Mouse (Mus musculus): ENCODE data around the gene Slc1a7.

Gene Slc1a7

GRCm38 (mm10) chr4:108045136-108046107 is 77.3 kb downstream of the Slc1a7 start:
- DNase-seq (ENCODE audit: low read depth in 1 of 2, low spot score in 2 of 2): no peak

DNA sequence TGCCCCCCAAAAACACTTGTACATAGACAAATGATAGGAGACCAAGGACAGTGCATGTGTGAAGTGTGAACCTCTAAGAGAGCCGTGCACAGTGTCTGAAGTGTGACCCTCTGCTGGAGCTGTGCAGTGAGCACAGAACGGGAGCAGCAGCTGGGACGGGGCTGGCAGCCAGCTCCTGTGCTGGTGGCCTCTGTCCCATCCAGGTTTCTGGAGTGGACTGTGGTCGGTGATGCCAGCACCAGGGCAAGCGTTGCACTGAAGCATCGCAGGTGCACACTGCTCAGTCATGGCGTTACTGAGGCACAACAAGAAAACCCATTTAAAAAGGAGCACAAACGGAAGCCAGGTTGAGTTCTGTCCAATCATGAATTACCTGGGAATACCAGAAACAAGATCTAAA is 78.0 kb downstream of the Slc1a7 start:
- no peak for DNase-seq (ENCODE audit: low read depth in 1 of 2, low spot score in 2 of 2)

- DNase-seq (ENCODE audit: low read depth in 1 of 2, low spot score in 2 of 2): no peak
Observed at GRCm38 (mm10) chr4:108051687-108052274, 83.6 kb downstream of the Slc1a7 start.

DNA sequence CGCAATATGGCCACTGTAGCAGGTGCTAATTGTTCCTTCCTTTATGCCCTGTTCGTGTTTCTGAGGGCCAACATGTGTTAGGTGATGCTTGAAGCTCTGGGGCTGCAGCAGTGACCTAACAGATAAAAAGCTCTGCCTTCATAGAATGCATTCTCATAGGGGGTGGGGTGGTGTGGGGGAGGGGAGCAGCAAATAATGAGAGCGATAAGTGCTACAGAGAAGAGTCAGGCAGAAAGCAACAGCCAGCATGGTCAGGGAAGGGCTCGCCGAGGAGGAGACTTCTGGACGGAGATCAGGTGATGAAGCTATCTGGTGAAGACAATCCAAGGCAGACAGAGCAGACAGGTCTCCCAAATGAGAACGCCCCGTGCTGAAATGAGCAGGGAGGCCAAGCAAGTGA is 84.5 kb downstream of the Slc1a7 start:
- no peak for DNase-seq (ENCODE audit: low read depth in 1 of 2, low spot score in 2 of 2)

- DNase-seq (ENCODE audit: low read depth in 1 of 2, low spot score in 2 of 2): no peak
Observed at GRCm38 (mm10) chr4:108055873-108056272, 87.7 kb downstream of the Slc1a7 start.

DNA sequence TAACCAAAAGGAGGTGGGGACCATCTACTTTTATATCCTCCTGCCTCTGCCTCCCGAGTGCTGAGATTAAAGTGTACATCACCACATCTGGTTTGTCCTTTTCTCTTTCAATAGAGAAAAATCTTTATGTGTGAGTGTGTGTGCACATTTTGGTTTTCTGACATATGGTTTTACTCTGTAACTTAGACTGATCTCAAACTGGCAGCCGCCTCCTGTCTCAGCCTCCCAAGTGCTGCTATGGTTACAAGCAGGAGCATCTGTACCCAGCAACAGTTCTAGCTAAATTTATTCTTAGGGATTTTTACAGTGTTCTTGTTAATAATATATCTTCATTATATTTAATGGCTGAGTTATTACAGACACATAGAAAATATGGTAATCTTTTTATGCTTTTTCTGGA is 89.1 kb downstream of the Slc1a7 start:
- DNase-seq (ENCODE audit: low read depth in 1 of 2, low spot score in 2 of 2): no peak

- no peak for DNase-seq (ENCODE audit: low read depth in 1 of 2, low spot score in 2 of 2)
Observed at GRCm38 (mm10) chr4:108058166-108058565, 90.0 kb downstream of the Slc1a7 start.

DNA sequence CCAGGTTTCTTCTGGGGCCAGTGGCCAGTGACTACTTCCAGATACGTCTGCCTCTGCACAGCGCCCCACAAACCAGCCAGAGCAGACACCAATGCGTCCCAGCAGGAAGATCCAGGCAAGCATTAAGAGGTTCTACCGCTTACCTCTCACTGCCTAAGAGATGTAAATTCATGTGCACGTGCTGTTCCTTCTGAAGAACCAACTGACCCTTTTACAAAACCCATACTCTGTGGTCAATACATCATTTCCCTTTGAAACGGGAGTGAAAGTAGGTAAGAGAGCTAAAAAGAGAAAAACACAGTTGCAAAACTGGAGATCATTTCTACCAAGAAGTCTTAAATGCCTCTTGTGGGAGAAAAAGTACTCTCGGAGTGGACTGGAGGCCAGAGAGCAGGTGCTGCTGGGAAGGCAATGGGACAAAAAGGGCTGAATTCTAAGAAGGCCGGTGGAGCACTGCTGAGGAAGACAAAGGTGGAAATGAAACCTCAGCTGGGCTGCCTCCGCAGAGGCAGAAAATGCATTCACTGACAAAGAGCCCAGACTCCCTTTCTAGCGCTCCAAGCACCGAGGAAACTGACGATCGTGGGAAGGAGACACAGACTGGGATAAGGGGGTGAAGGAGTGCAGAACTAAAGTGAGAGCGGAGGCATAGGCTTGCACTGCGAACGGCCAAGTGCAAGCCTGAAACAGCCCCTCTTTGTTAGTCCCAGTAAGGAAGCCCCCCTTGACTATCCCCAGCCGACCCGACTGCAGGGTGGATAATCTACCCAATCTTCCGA is 91.7 kb downstream of the Slc1a7 start:
- no peak for DNase-seq (ENCODE audit: low read depth in 1 of 2, low spot score in 2 of 2)

- DNase-seq (ENCODE audit: low read depth in 1 of 2, low spot score in 2 of 2): no peak
Observed at GRCm38 (mm10) chr4:108060774-108061173, 92.6 kb downstream of the Slc1a7 start.

GRCm38 (mm10) chr4:108062524-108062923 is 94.4 kb downstream of the Slc1a7 start:
- DNase-seq (ENCODE audit: low read depth in 1 of 2, low spot score in 2 of 2): no peak
